7 mouse cellular contexts compared by ENCODE assay signal in the genomic region with DNA sequence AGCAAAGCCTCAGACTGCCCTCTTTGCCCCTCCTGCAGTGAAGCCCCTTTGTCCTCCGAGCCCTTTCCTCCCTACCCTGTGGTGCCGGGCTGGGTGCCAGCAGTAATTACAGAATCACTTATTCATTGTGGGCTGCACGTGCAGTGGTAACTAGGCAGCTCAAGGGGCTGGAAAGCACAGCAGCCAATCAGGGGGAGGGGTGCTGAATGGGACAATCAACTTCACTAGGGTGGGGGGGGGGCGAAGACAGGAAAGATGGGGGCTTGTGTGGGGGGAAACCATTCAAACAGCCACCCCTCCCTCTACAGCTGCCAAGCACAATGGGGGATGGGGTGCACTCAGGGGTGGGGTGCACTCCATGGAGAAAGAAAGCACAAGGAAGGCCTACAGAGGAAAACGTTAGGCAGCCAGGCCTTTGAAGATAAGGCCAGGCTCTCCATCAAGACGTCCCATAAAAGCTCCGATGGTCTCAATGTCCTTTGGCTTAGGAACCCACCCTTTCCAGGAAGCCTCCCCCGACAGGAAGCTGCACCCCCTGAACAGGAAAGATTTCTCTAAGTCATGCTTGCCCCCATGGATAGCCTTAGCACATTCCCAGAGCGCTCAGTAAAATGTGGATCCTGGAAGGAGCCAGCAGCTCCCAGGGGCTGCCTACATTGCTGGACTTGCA. TPM values are rescaled to one million over a fixed set of nuclear protein-coding genes. Genes with fewer than 3 reads are reported as not detected.
DNase-seq lines count a peak whose midpoint lies in the region; ATAC-seq lines count a peak whose summit lies in the region.

No protein-coding gene starts in this region.

- DNase-seq in adrenal gland, adult 2 months: peak; percentile 46
- peak; percentile 33 for DNase-seq in embryo, embryonic 10 days (ENCODE audit: low spot score)
- DNase-seq in kidney, postnatal 4 days: peak; percentile 81 to 87
- DNase-seq in retina, embryonic 14.5 days (ENCODE audit: low spot score): peak; percentile 80
- no peak for DNase-seq in thymus, postnatal 14 days

- H3K4me2 ChIP-seq in heart, embryonic 16.5 days (ENCODE audit: low read depth, low read length): no peak overlapping the region
- H3K4me2 ChIP-seq in liver, embryonic 15.5 days: no peak overlapping the region

- H3K9me3 ChIP-seq in heart, embryonic 16.5 days (replicated peaks; ENCODE audit: control insufficient read depth, low read length): no peaks in the 10 kb centered on the region
- H3K9me3 ChIP-seq in liver, embryonic 15.5 days (replicated peaks): no peaks in the 10 kb centered on the region

- H3K27ac ChIP-seq in heart, embryonic 16.5 days (ENCODE audit: low read length): peak overlapping the region; percentile 36
- H3K27ac ChIP-seq in liver, embryonic 15.5 days (replicated peaks): 0 out of 2 replicates have a peak overlapping the region, but pooled peaks have one; percentile 19

- no peaks in the 10 kb centered on the region for H3K36me3 ChIP-seq in heart, embryonic 16.5 days (ENCODE audit: control insufficient read depth, insufficient read depth)
- H3K36me3 ChIP-seq in liver, embryonic 15.5 days (replicated peaks): no peaks in the 10 kb centered on the region

- 16% methylated on average over 9 of the region's 9 CpGs for WGBS in heart, embryonic 16.5 days
- 21% methylated on average over 9 of the region's 9 CpGs for WGBS in liver, embryonic 15.5 days (ENCODE audit: insufficient replicate concordance)

- H3K9ac ChIP-seq in heart, embryonic 16.5 days (ENCODE audit: low read length): no peak overlapping the region
- H3K9ac ChIP-seq in liver, embryonic 15.5 days: no peak overlapping the region

- no peaks in the 10 kb centered on the region for H3K27me3 ChIP-seq in heart, embryonic 16.5 days (ENCODE audit: control insufficient read depth, insufficient read depth, low read length)
- H3K27me3 ChIP-seq in liver, embryonic 15.5 days: no peaks in the 10 kb centered on the region

- H3K4me3 ChIP-seq in heart, embryonic 16.5 days (ENCODE audit: low read length): no peak overlapping the region
- no peak overlapping the region for H3K4me3 ChIP-seq in liver, embryonic 15.5 days (replicated peaks)

- H3K4me1 ChIP-seq in heart, embryonic 16.5 days (ENCODE audit: control insufficient read depth, insufficient read depth, low read length): peaks cover 7% of the 10 kb centered on the region
- no peaks in the 10 kb centered on the region for H3K4me1 ChIP-seq in liver, embryonic 15.5 days (replicated peaks)

- peak; percentile 76 for ATAC-seq in heart, embryonic 16.5 days (replicated peaks; ENCODE audit: extremely low read depth, insufficient read depth, low FRiP score)
- ATAC-seq in liver, embryonic 15.5 days (ENCODE audit: insufficient read depth): peak; percentile 49

RNA-seq across cellular contexts. Expression of gene Accsl, which starts 22.8 kb away (rescaled TPM):
- 1 to 10 TPM in 1 of 2 experiments, under 1 TPM in 1; 0.43 to 1.6 TPM for total RNA-seq in adrenal gland, adult 2 months (2021)
- polyA plus RNA-seq in adrenal gland, adult 2 months (2012; rRNA removed): not detected in 2 replicates
- polyA plus RNA-seq in heart, embryonic 16.5 days (2015; fragmentation: Nextera tagmentation; extraction: Ambion mirVana): not detected in 2 replicates
- polyA plus RNA-seq in liver, embryonic 15.5 days (2015; fragmentation: Nextera tagmentation; extraction: Ambion mirVana): 0.10 TPM in 1 of 2 replicates, not detected in the other

RNA-seq across cellular contexts. Expression of gene Accs, which starts 42.0 kb away (rescaled TPM):
- total RNA-seq in adrenal gland, adult 2 months (2021): 1 to 10 TPM; 8.9 to 9.6 TPM
- 15.2 and 16.7 TPM in 2 replicates for polyA plus RNA-seq in adrenal gland, adult 2 months (2012; rRNA removed)
- 5.6 and 6.3 TPM in 2 replicates for polyA plus RNA-seq in heart, embryonic 16.5 days (2015; fragmentation: Nextera tagmentation; extraction: Ambion mirVana)
- polyA plus RNA-seq in liver, embryonic 15.5 days (2015; fragmentation: Nextera tagmentation; extraction: Ambion mirVana): 1.1 and 1.5 TPM in 2 replicates
